Mouse (Mus musculus) R1 (cell line): ENCODE results near the gene Myh10.

Experiments
- DNase-seq: peaks from one replicate; pipeline ENCODE4 v3.0.0-alpha.2; 2018; ENCODE audit warnings: low read depth, low spot score

Gene Myh10

GRCm38 (mm10) chr11:68859943-68860593, 168.7 kb downstream of the Myh10 start:
- DNase-seq, result no peak

- no peak for DNase-seq
These were observed 170.9 kb downstream of the Myh10 start for GRCm38 (mm10) chr11:68862260-68862659.

- no peak for DNase-seq
These were observed 172.3 kb downstream of the Myh10 start for GRCm38 (mm10) chr11:68863631-68864091.

GRCm38 (mm10) chr11:68864544-68865189, 173.3 kb downstream of the Myh10 start:
- no peak for DNase-seq
